8 mouse cellular contexts compared by ENCODE assay signal in the genomic region with DNA sequence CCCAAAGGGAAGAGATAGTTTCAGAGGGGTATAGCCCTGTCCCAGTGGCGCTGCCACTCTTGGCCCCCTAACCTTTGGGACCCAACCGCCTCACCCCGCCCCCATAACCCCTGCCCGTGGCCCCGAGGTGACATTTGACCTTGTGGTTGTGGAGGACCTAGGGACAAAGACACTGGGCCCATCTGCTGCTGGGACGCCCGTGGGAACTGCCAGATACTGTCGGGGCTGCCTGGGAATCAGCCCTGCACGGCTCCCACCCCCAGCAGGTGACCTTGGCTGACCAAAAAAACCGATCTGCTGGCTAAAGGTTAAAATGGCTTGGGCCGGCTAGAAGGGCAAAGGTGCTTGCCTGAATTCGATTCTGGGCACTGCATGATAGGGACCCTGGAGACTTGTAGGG. TPM values are rescaled to one million over a fixed set of nuclear protein-coding genes. Genes with fewer than 3 reads are reported as not detected.
DNase-seq lines count a peak whose midpoint lies in the region; ATAC-seq and TF ChIP-seq lines count a peak whose summit lies in the region.
"Had no signal": no experiment of that assay in that cellular context is flagged by ENCODE, and none has a peak within 500 bp of the region (broad histone marks: within the 10 kb centered on the region; RNA-seq: fewer than 3 reads in every experiment).

No protein-coding gene starts in this region.

- no peak for DNase-seq in lung, postnatal 36 days
- DNase-seq in hindbrain, postnatal 0 days (ENCODE audit: low spot score): no peak
- peak; percentile 43 for DNase-seq in liver
- no peak for DNase-seq in stomach, postnatal 0 days (ENCODE audit: low spot score)
- DNase-seq in ovary, postnatal 36 days (ENCODE audit: low spot score): no peak
- DNase-seq in lung, postnatal 4 days: no peak

- peak overlapping the region; percentile 95; the same call in 1 of the 2 replicates for H3K4me2 ChIP-seq in lung, embryonic 15.5 days
- no peak overlapping the region for H3K4me2 ChIP-seq in hindbrain, postnatal 0 days (ENCODE audit: low read depth, low read length)
- no peak overlapping the region; the same call in 1 of the 2 replicates for H3K4me2 ChIP-seq in stomach, postnatal 0 days (replicated peaks; ENCODE audit: low read depth)

- peak overlapping the region; percentile 96; the same call in 1 of the 2 replicates for H3K27ac ChIP-seq in lung, embryonic 15.5 days
- 0 out of 2 replicates have a peak overlapping the region, but pooled peaks have one; percentile 89 for H3K27ac ChIP-seq in hindbrain, postnatal 0 days
- peak overlapping the region; percentile 96 for H3K27ac ChIP-seq in stomach, postnatal 0 days (replicated peaks)

- peaks cover 3% of the 10 kb centered on the region; the same call in 1 of the 2 replicates for H3K36me3 ChIP-seq in lung, embryonic 15.5 days
- no peaks in the 10 kb centered on the region for H3K36me3 ChIP-seq in hindbrain, postnatal 0 days (ENCODE audit: insufficient read depth, low read length)
- H3K36me3 ChIP-seq in stomach, postnatal 0 days (ENCODE audit: control insufficient read depth, insufficient read depth, low read length): no peaks in the 10 kb centered on the region
- H3K36me3 ChIP-seq: hindbrain, embryonic 15.5 days had no signal

- H3K9ac ChIP-seq in lung, embryonic 15.5 days: 0 out of 2 replicates have a peak overlapping the region, but pooled peaks have one; percentile 67
- no peak overlapping the region for H3K9ac ChIP-seq in hindbrain, postnatal 0 days (replicated peaks; ENCODE audit: low read length)
- no peak overlapping the region for H3K9ac ChIP-seq in stomach, postnatal 0 days (ENCODE audit: low read length)

- ATAC-seq in lung, embryonic 15.5 days (ENCODE audit: borderline replicate concordance, extremely low read depth, low FRiP score, low TSS enrichment): no peak
- no peak for ATAC-seq in hindbrain, postnatal 0 days
- ATAC-seq in stomach, postnatal 0 days (ENCODE audit: low FRiP score, low TSS enrichment): no peak

- H3K4me3 ChIP-seq in lung, embryonic 15.5 days: no peak overlapping the region
- no peak overlapping the region for H3K4me3 ChIP-seq in hindbrain, postnatal 0 days (ENCODE audit: low read length)
- no peak overlapping the region for H3K4me3 ChIP-seq in stomach, postnatal 0 days (ENCODE audit: low read depth, low read length)

- TF ChIP-seq CTCF in hindbrain, postnatal 0 days (IDR thresholded peaks at IDR 0.05; ENCODE audit: low read depth): no peak
- no peak for TF ChIP-seq CTCF in stomach, postnatal 0 days (IDR thresholded peaks at IDR 0.05; ENCODE audit: low read depth)

- WGBS in lung, embryonic 15.5 days: 24% methylated on average over 12 of the region's 12 CpGs
- 15% methylated on average over 12 of the region's 12 CpGs for WGBS in hindbrain, postnatal 0 days
- WGBS in stomach, postnatal 0 days: 28% methylated on average over 10 of the region's 12 CpGs

- TF ChIP-seq EP300 in stomach, postnatal 0 days (optimal IDR thresholded peaks at IDR 0.05): no peak

- no peaks in the 10 kb centered on the region for H3K9me3 ChIP-seq in lung, embryonic 15.5 days
- H3K9me3 ChIP-seq in hindbrain, postnatal 0 days (ENCODE audit: low read length): no peaks in the 10 kb centered on the region
- H3K9me3 ChIP-seq in stomach, postnatal 0 days (ENCODE audit: control insufficient read depth, low read length): no peaks in the 10 kb centered on the region
- H3K9me3 ChIP-seq: hindbrain, embryonic 15.5 days had no signal

- peaks cover 38% of the 10 kb centered on the region for H3K4me1 ChIP-seq in lung, embryonic 15.5 days
- peaks cover 15% of the 10 kb centered on the region for H3K4me1 ChIP-seq in hindbrain, postnatal 0 days (ENCODE audit: insufficient read depth, low read length)
- H3K4me1 ChIP-seq in stomach, postnatal 0 days (replicated peaks; ENCODE audit: control insufficient read depth, insufficient read depth): peaks cover 9% of the 10 kb centered on the region

- no peaks in the 10 kb centered on the region for H3K27me3 ChIP-seq in lung, embryonic 15.5 days
- no peaks in the 10 kb centered on the region for H3K27me3 ChIP-seq in hindbrain, postnatal 0 days (ENCODE audit: insufficient read depth, low read length)
- H3K27me3 ChIP-seq in stomach, postnatal 0 days (ENCODE audit: control insufficient read depth, insufficient read depth, low read length): no peaks in the 10 kb centered on the region
- H3K27me3 ChIP-seq: hindbrain, embryonic 15.5 days had no signal

RNA-seq across cellular contexts. Expression of a gene that starts 1.6 kb away (rescaled TPM):
- 76.6 and 80.4 TPM in 2 replicates for polyA plus RNA-seq in lung, embryonic 15.5 days (2015; fragmentation: Nextera tagmentation; extraction: Ambion mirVana)
- total RNA-seq in hindbrain, postnatal 0 days (2014; rRNA removed): 127 and 129 TPM in 2 replicates
- 33.8 and 34.1 TPM in 2 replicates for polyA plus RNA-seq in hindbrain, postnatal 0 days (2015; fragmentation: Nextera tagmentation; extraction: Ambion mirVana)
- polyA plus RNA-seq in stomach, postnatal 0 days (2015; fragmentation: Nextera tagmentation; extraction: Ambion mirVana): 47.0 and 56.1 TPM in 2 replicates

RNA-seq across cellular contexts. Expression of a gene that starts 12.2 kb away (rescaled TPM):
- polyA plus RNA-seq in lung, embryonic 15.5 days (2015; fragmentation: Nextera tagmentation; extraction: Ambion mirVana): 28.2 and 30.7 TPM in 2 replicates
- 2.9 and 4.8 TPM in 2 replicates for total RNA-seq in hindbrain, postnatal 0 days (2014; rRNA removed)
- polyA plus RNA-seq in hindbrain, postnatal 0 days (2015; fragmentation: Nextera tagmentation; extraction: Ambion mirVana): 5.1 and 5.3 TPM in 2 replicates
- polyA plus RNA-seq in stomach, postnatal 0 days (2015; fragmentation: Nextera tagmentation; extraction: Ambion mirVana): 4.1 and 4.5 TPM in 2 replicates

RNA-seq across cellular contexts. Expression of a gene that starts 12.3 kb away (rescaled TPM):
- polyA plus RNA-seq in lung, embryonic 15.5 days (2015; fragmentation: Nextera tagmentation; extraction: Ambion mirVana): 7.0 and 7.2 TPM in 2 replicates
- total RNA-seq in hindbrain, postnatal 0 days (2014; rRNA removed): 11.8 and 12.3 TPM in 2 replicates
- 5.0 and 5.8 TPM in 2 replicates for polyA plus RNA-seq in hindbrain, postnatal 0 days (2015; fragmentation: Nextera tagmentation; extraction: Ambion mirVana)
- 8.2 and 9.1 TPM in 2 replicates for polyA plus RNA-seq in stomach, postnatal 0 days (2015; fragmentation: Nextera tagmentation; extraction: Ambion mirVana)

RNA-seq across cellular contexts. Expression of a gene that starts 13.3 kb away (rescaled TPM):
- 109 and 112 TPM in 2 replicates for polyA plus RNA-seq in lung, embryonic 15.5 days (2015; fragmentation: Nextera tagmentation; extraction: Ambion mirVana)
- 75.6 and 103 TPM in 2 replicates for total RNA-seq in hindbrain, postnatal 0 days (2014; rRNA removed)
- 94.7 and 95.0 TPM in 2 replicates for polyA plus RNA-seq in hindbrain, postnatal 0 days (2015; fragmentation: Nextera tagmentation; extraction: Ambion mirVana)
- 54.7 and 61.7 TPM in 2 replicates for polyA plus RNA-seq in stomach, postnatal 0 days (2015; fragmentation: Nextera tagmentation; extraction: Ambion mirVana)

RNA-seq across cellular contexts. Expression of a gene that starts 16.7 kb away (rescaled TPM):
- 85.0 and 87.0 TPM in 2 replicates for polyA plus RNA-seq in lung, embryonic 15.5 days (2015; fragmentation: Nextera tagmentation; extraction: Ambion mirVana)
- 116 and 119 TPM in 2 replicates for total RNA-seq in hindbrain, postnatal 0 days (2014; rRNA removed)
- 123 and 129 TPM in 2 replicates for polyA plus RNA-seq in hindbrain, postnatal 0 days (2015; fragmentation: Nextera tagmentation; extraction: Ambion mirVana)
- polyA plus RNA-seq in stomach, postnatal 0 days (2015; fragmentation: Nextera tagmentation; extraction: Ambion mirVana): 97.1 and 107 TPM in 2 replicates
